Mouse (Mus musculus): ENCODE measurements at regions not wholly inside any gene's neighbourhood (a gene's known extent, or its start where the extent isn't known, plus 50 kb on each side); places are given as distances from the start of the nearest gene placed in this dataset.

- TF ChIP-seq EP300 (IDR thresholded peaks at IDR 0.05; ENCODE audit: low read length) (no peak), MXI1 (IDR thresholded peaks at IDR 0.05; ENCODE audit: low read depth, low read length) (no peak), CHD2 (IDR thresholded peaks at IDR 0.05; ENCODE audit: low read length) (no peak), GABPA (IDR thresholded peaks at IDR 0.05; ENCODE audit: insufficient replicate concordance, low read depth, low read length) (no peak), CTCF (conservative IDR thresholded peaks at IDR 0.05 in 1 of 2, IDR thresholded peaks at IDR 0.05 in 1 of 2; ENCODE audit: low read depth in 2 of 2, low read length in 2 of 2) (no peak)
These were observed 173.4 kb downstream of the Emx2 start for GRCm38 (mm10) chr19:59631541-59631940.
